Mouse (Mus musculus) heart, postnatal 0 days (tissue): ENCODE data around the gene Map7.

ENCODE experiments used
- CTCF ChIP-seq: IDR thresholded peaks from 2 replicates; pipeline ENCODE4 v1.5.1; 2016; ENCODE audit warnings: antibody characterized with exemption, control low read depth, low read depth
- EP300 ChIP-seq: IDR thresholded peaks from 2 replicates; pipeline ENCODE4 v1.6.1; 2016; ENCODE audit warnings: antibody characterized with exemption, low read depth

DNA sequence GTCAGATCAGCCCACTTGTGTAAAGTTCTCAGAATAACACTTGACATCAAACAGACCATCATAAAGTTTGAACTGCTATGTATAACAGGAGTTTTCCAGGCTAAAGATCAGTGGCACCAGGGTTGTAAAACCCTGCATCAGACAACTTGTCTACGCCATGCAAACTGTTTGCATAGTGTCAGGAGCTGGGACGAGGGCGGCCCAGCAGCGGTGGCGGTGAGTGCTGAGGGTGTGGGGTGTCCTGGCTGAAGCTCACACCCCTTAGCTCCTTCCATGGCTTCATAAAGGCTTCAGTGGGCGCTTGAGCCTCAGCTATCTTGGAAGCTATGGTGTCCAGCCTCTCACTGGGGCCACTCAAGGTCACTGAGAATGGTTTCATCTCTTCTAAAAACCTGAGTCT is 55.2 kb downstream of the Map7 start:
- TF ChIP-seq CTCF = no peak
- TF ChIP-seq EP300 = no peak
